Mouse (Mus musculus) C2C12 (cell line): Measurements from ENCODE around the gene Skap1.

Experiments used
- CTCF ChIP-seq: IDR thresholded peaks from one replicate; pipeline ENCODE4 v1.5.1; 2011; ENCODE audit not compliant: control insufficient read depth, insufficient read depth, insufficient read length
- MAX ChIP-seq: IDR thresholded peaks from one replicate; pipeline ENCODE4 v1.6.1; 2011; ENCODE audit warnings: mild to moderate bottlenecking, control low read depth
- MYOD1 ChIP-seq: IDR thresholded peaks from one replicate; pipeline ENCODE4 v1.6.1; 2011; ENCODE audit warnings: low read depth; ENCODE audit not compliant: control insufficient read depth, insufficient read length
- MYOG ChIP-seq: IDR thresholded peaks from one replicate; pipeline ENCODE4 v1.6.1; 2011; ENCODE audit not compliant: control insufficient read depth, insufficient read length; ENCODE audit errors: extremely low read depth
- USF1 ChIP-seq: IDR thresholded peaks from one replicate; pipeline ENCODE4 v1.6.1; 2011; ENCODE audit warnings: low read depth, mild to moderate bottlenecking, control low read depth, moderate library complexity

DNA sequence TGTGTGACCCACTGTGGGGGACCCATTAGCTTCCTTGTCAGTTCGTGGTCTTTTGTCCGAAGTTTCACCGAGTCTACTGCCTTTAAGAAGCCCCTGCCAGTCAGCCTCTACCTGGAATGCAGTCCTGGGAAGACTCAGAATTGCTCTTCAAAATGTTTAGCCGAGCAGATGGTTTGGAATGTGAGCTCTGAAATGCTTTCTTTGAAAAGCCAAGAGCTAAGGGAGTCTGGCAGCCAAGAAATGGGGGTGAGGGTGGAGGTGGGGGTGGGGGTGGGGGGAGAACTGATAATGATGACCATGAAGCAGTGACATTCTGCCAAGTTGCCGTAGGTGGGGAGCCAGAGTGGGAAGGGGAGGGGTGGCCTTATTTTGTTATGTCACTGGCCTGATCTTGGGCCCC, 43.3 kb upstream of the Skap1 start:
- TF ChIP-seq CTCF, result no peak
- TF ChIP-seq USF1, result no peak
- no peak for TF ChIP-seq MAX
- no peak for TF ChIP-seq MYOG
- no peak for TF ChIP-seq MYOD1
